Mouse (Mus musculus): ENCODE data around the gene Cox7a2l.

Gene Cox7a2l

DNA sequence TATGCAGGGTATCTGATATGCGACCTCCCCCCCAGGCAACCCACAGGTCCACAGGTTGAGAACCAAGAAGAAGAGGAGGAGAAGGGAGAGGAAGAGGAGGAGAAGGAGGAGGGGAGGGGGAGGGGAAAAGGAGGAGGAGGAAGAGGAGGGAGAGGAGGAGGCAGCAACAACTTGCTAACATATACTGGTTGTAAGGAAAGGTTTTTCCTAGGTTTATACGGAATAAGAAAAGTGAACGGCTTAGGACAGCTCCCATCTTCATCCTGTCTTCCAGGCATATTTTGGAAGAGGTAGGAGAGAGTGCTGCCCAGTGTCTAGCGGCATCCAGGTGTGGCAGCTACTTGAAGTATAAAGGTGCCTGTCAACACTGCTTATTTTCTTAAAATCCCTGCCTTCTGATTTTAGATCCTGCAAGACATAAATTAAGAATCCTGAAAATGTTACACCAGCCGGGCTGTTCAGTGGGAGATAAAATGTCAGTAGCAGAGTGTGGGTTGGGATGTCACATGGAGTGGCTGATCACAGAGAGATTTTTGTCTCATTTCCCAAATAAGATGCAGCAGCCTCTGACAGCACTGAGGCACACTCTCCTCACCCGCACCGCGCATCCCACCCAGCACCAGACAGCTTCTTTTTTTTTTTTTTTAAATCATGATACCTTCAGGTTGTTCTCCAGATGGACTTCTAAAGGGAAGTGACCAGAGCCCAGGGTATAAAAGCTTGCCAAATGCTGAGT lies at the start of gene Cox7a2l:
Gene Cox7a2l, minus strand, starts transcription at position 51 of the 736 bp plus-strand sequence.
- no peak for DNase-seq (ENCODE audit: low spot score)

DNA sequence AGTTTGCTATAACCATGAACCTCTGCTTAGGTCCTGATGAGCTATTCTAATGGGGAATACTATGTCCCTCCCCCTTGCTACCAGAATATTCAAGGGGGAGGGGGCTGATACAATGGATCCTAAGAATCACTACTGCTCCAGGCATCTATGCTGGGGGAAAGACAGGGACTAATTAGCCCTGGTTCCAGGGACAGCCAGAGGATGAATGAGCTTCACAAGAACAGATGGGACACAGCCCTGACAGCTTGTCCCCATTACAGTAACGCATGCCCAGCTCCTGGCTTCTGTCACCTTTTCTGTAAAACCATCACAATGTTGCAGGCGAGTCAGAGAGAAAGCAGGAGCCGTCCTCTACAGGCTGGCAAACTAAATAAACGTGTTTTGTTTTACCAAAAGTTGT lies 48.4 kb upstream of the Cox7a2l start:
- no peak for DNase-seq (ENCODE audit: low spot score)

- no peak for DNase-seq (ENCODE audit: low spot score)
Observed at GRCm38 (mm10) chr17:83564119-83564820, 47.1 kb upstream of the Cox7a2l start.

- DNase-seq (ENCODE audit: low spot score) = peak; percentile 26
Observed at GRCm38 (mm10) chr17:83563703-83564111, 46.6 kb upstream of the Cox7a2l start.

DNA sequence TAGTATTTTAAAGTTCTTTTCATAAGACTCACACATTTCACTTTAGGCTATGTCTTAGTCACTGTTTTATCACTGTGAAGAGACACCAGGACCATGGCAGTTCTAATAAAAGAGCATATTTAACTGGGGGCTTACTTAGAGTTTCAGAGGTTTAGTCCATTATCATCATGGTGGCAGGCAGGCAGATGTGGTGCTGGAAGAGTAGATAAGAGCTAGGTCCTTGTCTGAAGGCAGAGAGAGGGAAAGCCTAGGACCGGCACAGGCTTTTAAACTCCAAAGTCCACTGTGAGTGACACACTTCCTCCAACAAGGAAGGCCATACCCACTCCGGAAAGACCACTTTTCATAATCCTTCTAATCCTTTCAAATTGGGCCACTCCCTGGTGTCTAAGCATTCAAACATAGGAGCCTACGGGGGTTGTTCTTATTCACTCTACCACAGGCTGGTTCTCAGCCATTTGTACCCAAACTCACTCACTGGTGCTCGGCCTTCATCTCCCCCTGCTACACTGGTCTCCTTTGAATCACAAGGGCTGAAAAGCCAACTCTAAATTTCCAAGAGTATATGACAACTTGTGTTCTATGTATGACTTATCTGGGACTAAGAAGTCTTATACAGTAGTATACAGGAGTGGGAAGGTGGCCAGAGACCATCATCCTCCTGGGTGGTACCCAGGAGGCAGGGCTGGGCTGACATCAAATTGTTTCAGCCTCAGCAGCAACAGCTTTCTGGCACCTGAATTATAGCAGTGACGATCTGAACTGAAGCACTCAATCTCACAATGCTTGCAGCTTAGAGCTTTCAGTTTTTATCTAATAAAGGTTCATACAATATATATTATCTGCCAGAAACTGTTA lies 45.3 kb upstream of the Cox7a2l start:
- no peak for DNase-seq (ENCODE audit: low spot score)

DNA sequence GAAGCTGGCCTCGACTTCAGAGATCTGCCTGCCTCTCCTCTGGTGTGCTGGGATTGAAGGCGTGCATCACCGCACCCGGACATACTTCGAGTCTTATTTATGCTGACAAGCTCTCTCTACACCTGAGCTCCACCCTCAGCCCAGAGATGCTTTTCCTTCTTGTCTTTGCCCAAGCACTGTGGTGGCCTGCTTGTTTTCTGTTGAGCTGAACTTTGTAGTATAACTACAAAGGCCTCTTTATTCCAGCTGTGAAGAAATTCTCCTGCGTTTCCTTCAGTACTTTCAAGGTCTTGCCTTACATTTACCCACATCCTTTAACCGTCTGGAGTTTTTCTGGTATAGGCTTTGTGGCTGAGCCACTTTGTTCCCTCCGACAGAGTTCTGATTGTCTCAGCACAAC lies 42.0 kb upstream of the Cox7a2l start:
- no peak for DNase-seq (ENCODE audit: low spot score)

- DNase-seq (ENCODE audit: low spot score) = no peak
Observed at GRCm38 (mm10) chr17:83555836-83556235, 38.7 kb upstream of the Cox7a2l start.

- DNase-seq (ENCODE audit: low spot score) = no peak
Observed at GRCm38 (mm10) chr17:83554997-83555396, 37.9 kb upstream of the Cox7a2l start.

DNA sequence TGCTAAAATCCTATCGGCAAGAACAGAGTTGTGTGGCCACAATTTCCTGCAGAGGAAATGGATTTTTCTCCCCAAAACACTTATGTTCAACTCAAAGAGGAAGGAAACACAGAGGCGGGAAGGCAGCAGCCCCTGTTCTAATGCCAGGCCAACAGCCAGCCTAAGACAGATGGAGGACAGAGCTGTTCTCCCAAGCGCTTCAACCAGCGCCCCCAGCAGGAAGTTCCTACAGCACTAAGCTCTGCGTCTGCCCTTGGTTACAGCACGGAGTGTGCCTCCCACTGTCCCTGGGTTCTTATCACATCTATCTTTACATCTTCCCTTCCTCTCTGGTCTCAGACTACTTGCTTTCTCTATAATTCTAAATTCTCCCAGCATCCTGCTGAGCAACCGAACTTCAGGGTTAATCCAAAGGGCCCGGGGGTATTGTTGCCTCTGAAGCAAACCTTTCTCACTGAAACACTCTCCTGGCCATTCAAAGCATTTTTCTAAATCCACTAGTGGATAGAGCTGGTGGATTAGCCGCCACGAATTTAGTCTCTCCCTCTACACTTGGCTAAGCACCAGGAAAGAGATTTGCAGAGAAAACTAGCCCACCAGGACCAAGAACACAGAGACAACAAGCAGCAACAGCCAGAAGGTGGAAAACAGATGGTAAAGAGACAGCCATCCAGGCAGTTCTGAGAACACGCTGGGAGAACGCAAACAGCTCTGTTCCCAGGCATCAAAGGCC lies 31.5 kb upstream of the Cox7a2l start:
- no peak for DNase-seq (ENCODE audit: low spot score)

DNA sequence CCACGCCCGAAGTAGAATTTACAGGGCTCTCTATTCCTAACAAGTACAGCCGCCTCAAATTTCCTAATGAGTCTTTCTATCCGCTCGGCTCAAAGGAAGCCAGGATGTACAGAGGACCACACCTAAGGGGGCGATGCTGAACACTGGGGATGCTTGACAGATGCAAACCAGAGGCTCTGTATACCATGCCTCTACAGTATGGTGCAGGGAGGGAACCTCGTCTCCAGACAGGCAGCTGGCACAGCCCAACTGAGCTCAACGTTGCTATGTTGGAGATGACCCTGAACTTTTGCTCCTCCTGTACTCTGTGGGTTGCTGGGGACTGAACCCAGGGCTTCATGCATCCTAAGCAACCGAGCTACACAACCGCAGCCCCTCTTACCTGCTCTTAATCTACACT lies 30.0 kb upstream of the Cox7a2l start:
- no peak for DNase-seq (ENCODE audit: low spot score)

GRCm38 (mm10) chr17:83545756-83546742 lies 28.9 kb upstream of the Cox7a2l start:
- no peak for DNase-seq (ENCODE audit: low spot score)

GRCm38 (mm10) chr17:83545259-83545658 lies 28.1 kb upstream of the Cox7a2l start:
- no peak for DNase-seq (ENCODE audit: low spot score)

DNA sequence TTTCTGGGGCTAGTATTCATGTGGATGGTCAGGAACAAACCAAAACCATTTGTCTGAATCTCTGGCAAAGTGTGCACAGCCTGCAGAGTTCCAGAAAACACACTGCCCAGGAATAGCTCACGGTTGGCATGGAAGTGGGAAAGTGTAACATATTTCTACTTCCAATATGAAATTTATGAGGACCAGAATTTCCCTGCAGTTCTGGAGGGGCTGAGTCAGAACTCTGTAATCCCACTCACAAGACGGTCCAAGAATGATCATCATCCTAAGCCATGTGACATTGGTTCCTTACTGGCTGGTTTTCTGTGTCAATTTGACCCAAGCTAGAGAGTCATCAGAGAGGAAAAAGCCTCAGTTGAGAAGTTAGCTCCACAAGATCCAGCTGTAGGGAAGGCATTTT lies 25.3 kb upstream of the Cox7a2l start:
- no peak for DNase-seq (ENCODE audit: low spot score)

DNA sequence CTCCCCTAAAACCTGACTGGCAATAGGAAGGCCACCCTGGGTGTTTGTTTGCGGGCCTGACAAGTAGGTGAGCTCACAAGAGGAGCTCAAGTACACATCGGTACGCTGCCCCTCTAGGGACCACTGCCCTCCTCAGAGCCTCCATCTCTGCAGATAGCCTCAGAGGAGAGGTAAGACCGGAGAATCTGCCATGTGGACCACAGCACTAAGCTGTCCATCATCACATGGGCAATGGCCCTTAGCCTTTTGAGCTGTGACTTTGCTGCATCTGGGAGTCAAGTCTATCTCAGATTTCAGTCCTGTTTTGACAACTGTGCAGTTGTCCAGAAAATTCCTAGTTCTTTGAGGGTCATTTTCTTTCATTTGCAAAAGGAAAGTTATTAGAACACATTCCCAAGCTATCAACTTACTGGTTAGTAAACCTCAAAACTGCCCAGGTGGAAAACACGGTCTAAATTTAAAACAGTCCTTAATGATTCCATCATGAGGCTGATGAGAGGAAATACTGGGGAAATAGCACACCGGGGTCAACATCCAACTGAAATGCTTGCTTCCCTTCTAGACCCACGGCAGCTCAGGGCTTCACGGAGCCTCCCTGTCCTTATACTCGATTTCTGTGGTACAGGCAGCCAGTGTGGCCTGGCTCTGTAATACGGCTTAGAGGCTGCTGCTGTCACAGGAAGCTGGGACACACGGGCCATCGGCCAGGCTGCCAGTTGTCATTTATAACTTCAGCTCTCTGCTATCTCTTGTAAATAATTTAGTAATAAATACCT lies 22.3 kb upstream of the Cox7a2l start:
- DNase-seq (ENCODE audit: low spot score) = no peak

- DNase-seq (ENCODE audit: low spot score) = no peak
Observed at GRCm38 (mm10) chr17:83538694-83539093, 21.6 kb upstream of the Cox7a2l start.

GRCm38 (mm10) chr17:83538141-83538540 lies 21.0 kb upstream of the Cox7a2l start:
- no peak for DNase-seq (ENCODE audit: low spot score)

GRCm38 (mm10) chr17:83533150-83533549 lies 16.0 kb upstream of the Cox7a2l start:
- no peak for DNase-seq (ENCODE audit: low spot score)

- DNase-seq (ENCODE audit: low spot score) = no peak
Observed at GRCm38 (mm10) chr17:83527651-83528381, 10.7 kb upstream of the Cox7a2l start.

All from adipocyte (in vitro differentiated cells).